Mouse (Mus musculus) lung, adult 2 months (tissue): ENCODE measurements at regions not wholly inside any gene's neighbourhood (a gene's known extent, or its start where the extent isn't known, plus 50 kb on each side); places are given as distances from the start of the nearest gene placed in this dataset.

Source experiments
- CTCF ChIP-seq: fragments of 200-500 bp; IDR thresholded peaks from 2 replicates; pipeline ENCODE4 v1.5.1; 2011; ENCODE audit warnings: mild to moderate bottlenecking, low read length, control low read depth; ENCODE audit not compliant: insufficient read depth
- POLR2A ChIP-seq: fragments of 200-500 bp; IDR thresholded peaks from 2 replicates; pipeline ENCODE4 v1.6.1; 2011; ENCODE audit warnings: low read depth, mild to moderate bottlenecking, control low read depth, low read length, borderline replicate concordance; ENCODE audit errors: extremely low read depth

DNA sequence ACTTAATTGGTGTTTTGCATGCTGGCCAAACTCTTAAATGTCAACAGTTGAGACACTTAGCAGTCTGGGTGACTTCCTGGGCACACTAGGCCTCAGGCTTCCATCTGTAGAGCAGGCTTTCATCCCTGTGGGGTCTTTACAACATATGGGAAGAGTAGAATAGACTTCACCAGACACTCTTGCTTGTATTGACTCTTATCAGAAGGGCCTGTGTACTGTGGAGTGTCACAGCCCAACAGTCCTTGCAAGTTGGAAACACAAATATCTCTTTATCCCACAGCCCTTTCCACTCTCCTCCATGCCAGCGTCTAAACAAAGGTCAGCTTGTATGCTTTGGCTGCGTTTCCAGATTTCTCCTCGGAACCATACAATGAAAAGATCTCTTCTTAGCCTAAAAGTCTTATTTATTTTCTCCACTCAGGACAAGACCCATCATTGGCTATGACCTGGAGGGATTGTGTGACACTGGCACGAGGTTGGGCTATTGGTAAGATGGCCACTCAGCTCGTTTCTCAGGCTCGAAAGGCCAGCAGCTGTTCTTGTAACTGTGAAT, 50.6 kb upstream of the Itga6 start:
- TF ChIP-seq POLR2A = no peak
- TF ChIP-seq CTCF = no peak
